Mouse (Mus musculus) lung, embryonic 14.5 days (tissue): ENCODE measurements at regions not wholly inside any gene's neighbourhood (a gene's known extent, or its start where the extent isn't known, plus 50 kb on each side); places are given as distances from the start of the nearest gene placed in this dataset.

Experiments
- ATAC-seq: fragments of 200-750 bp; cut with Nextera tagmentation; 2 replicates; pipeline ENCODE4 v1.8.0; 2017; ENCODE audit warnings: mild to moderate bottlenecking, moderate TSS enrichment, moderate library complexity; ENCODE audit not compliant: insufficient read depth
- DNase-seq: peaks from one replicate; pipeline ENCODE4 v3.0.0-alpha.2; 2015
- H3K27ac ChIP-seq: fragments of 300-500 bp; sonication (generic); 2 replicates; pipeline ENCODE4 v1.5.1; 2014; ENCODE audit warnings: low read depth, mild to moderate bottlenecking, moderate library complexity
- H3K27me3 ChIP-seq: fragments of 300-500 bp; sonication (generic); 2 replicates; pipeline ENCODE4 v1.6.1; 2014; ENCODE audit warnings: low read length, control low read depth; ENCODE audit not compliant: insufficient read depth
- H3K36me3 ChIP-seq: fragments of 300-500 bp; sonication (generic); 2 replicates; pipeline ENCODE4 v1.6.1; 2014; ENCODE audit warnings: control low read depth; ENCODE audit not compliant: insufficient read depth
- H3K4me1 ChIP-seq: fragments of 300-500 bp; sonication (generic); 2 replicates; pipeline ENCODE4 v1.6.1; 2014; ENCODE audit warnings: antibody characterized with exemption, control low read depth; ENCODE audit not compliant: insufficient read depth
- H3K4me2 ChIP-seq: fragments of 300-500 bp; sonication (generic); 2 replicates; pipeline ENCODE4 v1.6.1; 2014; ENCODE audit warnings: mild to moderate bottlenecking
- H3K4me3 ChIP-seq: fragments of 300-500 bp; sonication (generic); 2 replicates; pipeline ENCODE4 v1.5.1; 2014; ENCODE audit warnings: low read depth, low read length
- H3K9ac ChIP-seq: fragments of 300-500 bp; sonication (generic); 2 replicates; pipeline ENCODE4 v1.6.1; 2014
- H3K9me3 ChIP-seq: fragments of 300-500 bp; sonication (generic); 2 replicates; pipeline ENCODE4 v1.6.1; 2016; ENCODE audit warnings: low read depth, low read length, control low read depth
- CTCF ChIP-seq: IDR thresholded peaks from 2 replicates; pipeline ENCODE4 v1.5.1; 2016; ENCODE audit warnings: antibody characterized with exemption, low read depth
- WGBS: fragments of 180-500 bp; shearing (Covaris S2); extraction: QIAGEN DNeasy Blood & Tissue Kit; methylation state at CpG from one replicate; pipeline ENCODE4 v1.1.7; 2014; 5-methylcytosine and 5-hydroxymethylcytosine counted together

DNA sequence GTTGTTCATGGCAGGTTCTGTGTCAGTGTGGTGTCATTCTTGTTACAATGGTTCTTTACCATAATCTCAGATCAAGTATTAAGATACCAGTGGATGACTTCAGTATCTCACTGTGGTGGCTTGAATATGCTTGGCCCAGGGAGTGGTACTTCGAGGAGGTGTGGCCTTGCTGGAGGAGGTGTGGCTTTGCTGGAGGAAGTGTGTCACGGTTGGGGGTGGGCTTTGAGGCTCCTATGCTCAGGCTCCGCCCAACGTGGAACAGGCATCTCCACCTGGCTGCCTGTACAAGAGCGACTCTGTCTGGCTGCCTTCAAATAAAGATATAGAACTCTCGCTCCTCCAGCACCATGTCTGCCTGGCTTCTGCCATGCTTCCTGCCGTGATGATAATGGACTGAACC is 63.6 kb downstream of the Cd2 start:
- Histone ChIP-seq H3K4me1 (no peaks in the 10 kb centered on the region), H3K27ac (no peak overlapping the region), H3K9ac (no peak overlapping the region), H3K4me2 (no peak overlapping the region), H3K27me3 (no peaks in the 10 kb centered on the region), H3K36me3 (no peaks in the 10 kb centered on the region), H3K9me3 (no peaks in the 10 kb centered on the region; the same call in 1 of the 2 replicates), H3K4me3 (no peak overlapping the region)
- WGBS: 56% methylated on average over 7 of the region's 7 CpGs
- DNase-seq: no peak
- no peak for TF ChIP-seq CTCF
- no peak for ATAC-seq

GRCm38 (mm10) chr3:101219897-101220296 is 67.8 kb downstream of the Cd2 start:
- TF ChIP-seq CTCF: peak; percentile 45; the same call in 1 of the 2 replicates
- no peak overlapping the region for H3K9ac ChIP-seq
- no peaks in the 10 kb centered on the region for H3K27me3 ChIP-seq
- 89% methylated on average over 2 of the region's 2 CpGs for WGBS
- H3K4me2 ChIP-seq: no peak overlapping the region
- no peak for ATAC-seq
- no peak overlapping the region for H3K27ac ChIP-seq
- DNase-seq: no peak
- H3K9me3 ChIP-seq: no peaks in the 10 kb centered on the region; the same call in 1 of the 2 replicates
- no peak overlapping the region for H3K4me3 ChIP-seq
- H3K4me1 ChIP-seq: no peaks in the 10 kb centered on the region
- H3K36me3 ChIP-seq: no peaks in the 10 kb centered on the region

DNA sequence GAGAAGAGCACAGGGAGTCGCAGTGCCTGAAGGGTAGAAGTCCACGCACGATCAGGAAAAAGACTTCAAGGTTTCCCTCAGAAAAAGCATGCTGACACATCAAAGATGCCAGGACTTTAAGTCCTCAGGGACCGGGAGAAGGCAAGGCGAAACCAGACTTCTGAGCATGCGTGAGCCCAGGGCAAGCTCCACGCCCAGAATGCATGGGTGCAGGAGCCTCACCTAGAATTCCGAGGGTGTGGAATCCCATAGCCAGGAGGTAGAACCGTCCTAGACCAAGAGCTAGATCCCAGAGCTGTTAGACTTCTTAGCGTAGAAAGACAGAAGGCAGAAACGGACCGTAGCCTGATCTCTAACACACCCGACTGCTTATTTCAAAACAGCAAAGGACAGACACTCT is 71.0 kb downstream of the Cd2 start:
- DNase-seq (no peak), ATAC-seq (no peak)
- 89% methylated on average over 13 of the region's 13 CpGs for WGBS
- no peak overlapping the region for H3K27ac ChIP-seq
- H3K36me3 ChIP-seq: no peaks in the 10 kb centered on the region
- no peak for TF ChIP-seq CTCF
- peaks cover 17% of the 10 kb centered on the region for H3K4me1 ChIP-seq
- no peak overlapping the region for H3K4me3 ChIP-seq
- no peaks in the 10 kb centered on the region; the same call in 1 of the 2 replicates for H3K9me3 ChIP-seq
- H3K4me2 ChIP-seq: no peak overlapping the region
- no peak overlapping the region for H3K9ac ChIP-seq
- H3K27me3 ChIP-seq: no peaks in the 10 kb centered on the region

DNA sequence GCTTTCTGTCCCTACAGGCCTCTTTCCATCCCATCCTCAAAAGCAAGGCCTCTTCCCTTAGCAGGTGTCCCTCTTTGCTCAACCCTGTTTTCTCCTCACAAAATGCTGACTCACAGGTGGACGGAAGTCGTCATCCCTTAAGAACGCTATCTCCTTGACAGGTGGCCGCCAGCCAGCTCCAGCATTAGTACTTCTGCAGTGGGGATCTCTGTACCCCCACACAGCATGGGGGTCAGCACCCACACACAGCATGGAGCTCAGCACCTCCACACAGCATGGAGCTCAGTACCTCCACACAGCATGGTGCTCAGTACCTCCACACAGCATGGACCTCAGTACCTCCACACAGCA is 74.6 kb downstream of the Cd2 start:
- Histone ChIP-seq H3K4me2 (0 out of 2 replicates have a peak overlapping the region, but pooled peaks have one; percentile 29), H3K27ac (peak overlapping the region; percentile 84; the same call in 1 of the 2 replicates), H3K4me3 (no peak overlapping the region), H3K36me3 (no peaks in the 10 kb centered on the region), H3K9me3 (no peaks in the 10 kb centered on the region), H3K4me1 (peaks cover 20% of the 10 kb centered on the region), H3K9ac (no peak overlapping the region), H3K27me3 (no peaks in the 10 kb centered on the region)
- 45% methylated on average over 4 of the region's 4 CpGs for WGBS
- no peak for TF ChIP-seq CTCF
- DNase-seq: peak; percentile 35
- no peak for ATAC-seq

DNA sequence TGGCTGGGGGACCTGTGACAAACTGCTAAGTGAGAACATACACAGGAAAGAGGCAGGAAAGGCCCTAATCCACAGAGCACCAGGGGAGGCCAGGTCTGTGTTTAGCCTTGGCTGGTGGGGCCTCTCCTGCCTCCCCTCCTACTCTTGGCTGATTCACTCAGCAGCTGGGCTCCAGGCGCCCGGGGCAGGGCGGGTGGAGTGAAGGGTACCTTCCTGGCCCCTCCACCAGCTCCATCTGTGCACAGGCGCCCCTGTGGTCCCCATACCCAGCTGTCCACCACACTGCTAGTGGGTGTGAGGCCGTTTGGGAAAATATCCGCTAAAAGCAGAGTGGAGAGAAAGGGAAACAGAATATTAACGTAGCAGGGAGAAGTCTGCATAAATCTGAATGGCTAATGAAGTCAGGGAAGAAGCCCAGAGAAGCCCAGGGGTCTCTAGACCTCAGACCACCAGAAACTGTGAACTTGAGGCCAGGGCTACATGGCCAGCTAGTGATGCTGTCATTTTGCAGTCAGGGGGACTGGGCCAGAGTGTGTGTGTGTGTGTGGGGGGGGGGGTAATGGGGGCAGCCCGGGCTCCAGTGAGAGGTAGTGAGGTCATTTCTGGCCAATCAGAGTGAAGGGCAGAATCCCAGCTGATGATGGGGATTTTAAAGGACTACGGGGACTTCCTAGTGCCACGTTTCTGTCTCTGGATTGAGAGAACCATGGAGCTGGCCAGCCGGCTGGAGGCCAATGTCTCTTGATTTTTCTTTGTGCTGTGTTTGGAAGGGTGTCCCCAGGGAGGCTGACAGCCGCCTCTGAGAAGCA is 75.1 kb downstream of the Cd2 start:
- H3K4me2 ChIP-seq: peak overlapping the region; percentile 29
- peak; percentile 88 for ATAC-seq
- no peaks in the 10 kb centered on the region for H3K9me3 ChIP-seq
- no peaks in the 10 kb centered on the region for H3K36me3 ChIP-seq
- peaks cover 20% of the 10 kb centered on the region for H3K4me1 ChIP-seq
- 12% methylated on average over 12 of the region's 12 CpGs for WGBS
- H3K9ac ChIP-seq: peak overlapping the region; percentile 13; the same call in 1 of the 2 replicates
- H3K27ac ChIP-seq: peak overlapping the region; percentile 84; the same call in 1 of the 2 replicates
- H3K27me3 ChIP-seq: no peaks in the 10 kb centered on the region
- no peak overlapping the region for H3K4me3 ChIP-seq
- DNase-seq: peak; percentile 64
- no peak for TF ChIP-seq CTCF

DNA sequence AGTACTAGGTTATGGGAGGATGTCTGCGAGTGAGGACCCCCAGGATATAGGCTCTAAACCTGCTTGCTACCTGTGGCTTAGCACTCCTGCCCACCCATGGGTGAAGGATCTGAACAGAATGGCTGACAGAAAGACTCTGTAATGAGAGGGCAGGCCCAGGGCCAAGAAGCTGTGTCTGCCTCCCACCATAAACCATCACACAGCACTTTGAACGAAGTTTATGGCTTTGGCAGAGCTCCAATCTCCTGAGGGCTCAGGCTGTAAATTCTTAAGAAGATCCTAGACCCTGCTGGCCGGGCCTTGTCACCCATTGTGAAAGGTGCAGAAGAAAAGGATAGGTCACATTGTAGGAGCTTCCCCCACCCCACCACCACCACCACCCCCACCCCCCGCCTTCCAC is 75.8 kb downstream of the Cd2 start:
- 39% methylated on average over 4 of the region's 4 CpGs for WGBS
- Histone ChIP-seq H3K27me3 (no peaks in the 10 kb centered on the region), H3K4me1 (peaks cover 20% of the 10 kb centered on the region), H3K4me2 (peak overlapping the region; percentile 29; the same call in 1 of the 2 replicates), H3K36me3 (no peaks in the 10 kb centered on the region), H3K27ac (peak overlapping the region; percentile 84), H3K9me3 (no peaks in the 10 kb centered on the region), H3K4me3 (no peak overlapping the region), H3K9ac (no peak overlapping the region)
- TF ChIP-seq CTCF: no peak
- ATAC-seq (peak; percentile 80), DNase-seq (peak; percentile 93)

DNA sequence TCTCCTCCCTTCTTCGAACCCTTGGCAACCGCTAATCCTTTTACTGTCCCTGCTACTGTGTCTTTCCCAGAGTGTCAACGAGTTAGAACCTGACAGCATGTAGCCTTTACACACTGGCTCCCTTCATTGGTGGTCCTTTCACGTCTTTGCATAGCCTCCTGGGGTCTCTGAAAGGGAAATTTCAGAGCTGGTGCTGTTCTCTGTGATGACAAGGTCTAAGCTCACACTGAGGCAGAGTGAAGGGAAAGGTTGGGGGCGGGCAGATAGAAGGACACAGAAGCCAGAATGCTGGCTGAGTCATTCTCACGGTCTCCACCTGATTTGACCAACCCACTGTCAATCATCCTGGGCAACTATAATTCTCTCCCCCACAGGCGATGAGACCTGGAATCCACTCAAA is 78.2 kb downstream of the Cd2 start:
- DNase-seq: no peak
- Histone ChIP-seq H3K36me3 (no peaks in the 10 kb centered on the region), H3K9ac (no peak overlapping the region), H3K27me3 (no peaks in the 10 kb centered on the region), H3K27ac (no peak overlapping the region), H3K4me3 (no peak overlapping the region), H3K4me1 (peaks cover 20% of the 10 kb centered on the region), H3K4me2 (no peak overlapping the region), H3K9me3 (no peaks in the 10 kb centered on the region)
- 68% methylated on average over 7 of the region's 7 CpGs for WGBS
- ATAC-seq: no peak
- no peak for TF ChIP-seq CTCF
